Mouse (Mus musculus) lung, embryonic 16.5 days (tissue): ENCODE measurements around the gene Fads6. TPM values are rescaled to one million over a fixed set of nuclear protein-coding genes. Genes with fewer than 3 reads are reported as not detected.

ENCODE experiments used
- ATAC-seq: fragments of 200-750 bp; cut with Nextera tagmentation; 2 replicates; pipeline ENCODE4 v1.8.0; 2017; ENCODE audit warnings: low read depth, mild to moderate bottlenecking, moderate library complexity
- H3K27ac ChIP-seq: fragments of 300-500 bp; sonication (generic); 2 replicates; pipeline ENCODE4 v1.5.1; 2014; ENCODE audit warnings: mild to moderate bottlenecking, control low read depth, low read length
- H3K27me3 ChIP-seq: fragments of 300-500 bp; sonication (generic); 2 replicates; pipeline ENCODE4 v1.6.1; 2014; ENCODE audit warnings: low read depth, low read length, mixed read lengths; ENCODE audit not compliant: control insufficient read depth, insufficient read depth
- H3K36me3 ChIP-seq: fragments of 300-500 bp; sonication (generic); 2 replicates; pipeline ENCODE4 v1.6.1; 2014; ENCODE audit warnings: low read length; ENCODE audit not compliant: control insufficient read depth, insufficient read depth
- H3K4me1 ChIP-seq: fragments of 300-500 bp; sonication (generic); replicated peaks from 2 replicates; pipeline ENCODE4 v1.6.1; 2014; ENCODE audit warnings: low read length, mixed read lengths; ENCODE audit not compliant: control insufficient read depth, insufficient read depth
- H3K4me2 ChIP-seq: fragments of 300-500 bp; sonication (generic); 2 replicates; pipeline ENCODE4 v1.6.1; 2014; ENCODE audit warnings: low read depth, low read length, control low read depth
- H3K4me3 ChIP-seq: fragments of 300-500 bp; sonication (generic); 2 replicates; pipeline ENCODE4 v1.5.1; 2014; ENCODE audit warnings: mild to moderate bottlenecking, low read length, control low read depth
- H3K9ac ChIP-seq: fragments of 300-500 bp; sonication (generic); 2 replicates; pipeline ENCODE4 v1.6.1; 2014; ENCODE audit warnings: low read length, control low read depth
- H3K9me3 ChIP-seq: fragments of 300-500 bp; sonication (generic); 2 replicates; pipeline ENCODE4 v1.6.1; 2016; ENCODE audit warnings: low read length; ENCODE audit not compliant: control insufficient read depth
- WGBS: fragments of 180-500 bp; shearing (Covaris S2); extraction: QIAGEN DNeasy Blood & Tissue Kit; methylation state at CpG from one replicate; pipeline ENCODE4 v1.1.7; 2014; 5-methylcytosine and 5-hydroxymethylcytosine counted together
- polyA plus RNA-seq: library from polyadenylated mRNA; unstranded; fragments of >200 nt; fragmentation: Nextera tagmentation; extraction: Ambion mirVana; gene quantifications from 2 replicates; pipeline ENCODE4 v1.2.1, GENCODE M21; 2015

The Fads6 gene
- polyA plus RNA-seq, 1 experiment from 2014 or later: 0.30 TPM

- Histone ChIP-seq H3K4me2 (no peak overlapping the region), H3K27me3 (peaks cover 14% of the 10 kb centered on the region), H3K4me3 (no peak overlapping the region), H3K36me3 (no peaks in the 10 kb centered on the region), H3K27ac (peak overlapping the region; percentile 24), H3K9me3 (no peaks in the 10 kb centered on the region), H3K4me1 (peaks cover 16% of the 10 kb centered on the region), H3K9ac (no peak overlapping the region)
- ATAC-seq: no peak
- 41% methylated on average over 14 of the region's 14 CpGs for WGBS
Measured at GRCm38 (mm10) chr11:115292631-115293375, 4.7 kb downstream of the Fads6 start.

DNA sequence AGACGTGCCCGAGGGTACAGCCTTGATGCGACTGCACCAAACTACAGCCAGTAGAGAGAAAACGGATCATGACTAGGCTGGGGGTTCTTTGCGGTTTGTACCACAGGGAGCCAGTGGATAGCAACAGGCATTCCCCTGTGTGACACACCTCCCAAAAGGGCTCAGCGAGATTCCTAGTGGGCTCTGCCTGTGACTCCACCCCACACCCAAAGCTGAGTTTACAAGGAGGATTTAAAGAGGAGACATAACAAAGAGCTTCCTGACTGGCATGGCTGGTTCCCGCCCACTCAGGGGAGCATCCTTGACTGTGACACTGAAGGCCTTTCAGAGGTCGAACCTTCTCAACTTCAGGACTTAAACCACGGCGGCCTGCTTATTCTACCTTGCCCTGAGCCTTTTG, 6.0 kb downstream of the Fads6 start:
- Histone ChIP-seq H3K9me3 (no peaks in the 10 kb centered on the region), H3K9ac (no peak overlapping the region), H3K27me3 (peaks cover 2% of the 10 kb centered on the region; the same call in 1 of the 2 replicates), H3K36me3 (no peaks in the 10 kb centered on the region), H3K4me1 (peaks cover 13% of the 10 kb centered on the region), H3K4me2 (no peak overlapping the region), H3K4me3 (no peak overlapping the region), H3K27ac (peak overlapping the region; percentile 2; the same call in 1 of the 2 replicates)
- 66% methylated on average over 10 of the region's 10 CpGs for WGBS
- ATAC-seq: no peak

GRCm38 (mm10) chr11:115290919-115291318, 6.5 kb downstream of the Fads6 start:
- 38% methylated on average over 6 of the region's 6 CpGs for WGBS
- H3K4me2 ChIP-seq: no peak overlapping the region
- no peaks in the 10 kb centered on the region for H3K9me3 ChIP-seq
- H3K4me1 ChIP-seq: peaks cover 13% of the 10 kb centered on the region
- H3K27ac ChIP-seq: peak overlapping the region; percentile 76
- no peak overlapping the region for H3K4me3 ChIP-seq
- no peaks in the 10 kb centered on the region for H3K36me3 ChIP-seq
- H3K9ac ChIP-seq: no peak overlapping the region
- no peaks in the 10 kb centered on the region; the same call in 1 of the 2 replicates for H3K27me3 ChIP-seq
- ATAC-seq: peak; percentile 91

DNA sequence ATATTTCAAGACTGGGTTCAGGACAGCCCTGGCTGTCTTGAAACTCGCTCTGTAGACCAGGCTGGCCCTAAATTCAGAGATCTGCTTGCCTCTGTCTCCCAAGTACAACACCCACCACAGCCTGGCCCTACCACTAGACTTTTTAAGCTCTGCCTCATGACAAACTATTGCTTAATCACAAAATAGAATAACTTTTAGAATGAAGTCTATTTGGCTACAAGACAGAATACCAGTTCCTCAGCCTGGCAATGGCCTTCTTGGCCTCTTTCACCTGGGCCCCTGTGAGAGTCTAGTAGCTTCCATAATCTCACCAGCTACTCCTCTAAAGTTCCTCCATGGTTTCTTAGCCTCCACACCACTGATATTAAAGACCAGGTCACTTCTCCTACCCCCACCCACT, 7.1 kb downstream of the Fads6 start:
- Histone ChIP-seq H3K4me1 (peaks cover 13% of the 10 kb centered on the region), H3K4me2 (no peak overlapping the region), H3K27me3 (no peaks in the 10 kb centered on the region), H3K4me3 (no peak overlapping the region), H3K9ac (no peak overlapping the region), H3K36me3 (no peaks in the 10 kb centered on the region), H3K27ac (peak overlapping the region; percentile 76), H3K9me3 (no peaks in the 10 kb centered on the region)
- 84% methylated on average over 1 of the region's 1 CpGs for WGBS
- ATAC-seq: no peak

DNA sequence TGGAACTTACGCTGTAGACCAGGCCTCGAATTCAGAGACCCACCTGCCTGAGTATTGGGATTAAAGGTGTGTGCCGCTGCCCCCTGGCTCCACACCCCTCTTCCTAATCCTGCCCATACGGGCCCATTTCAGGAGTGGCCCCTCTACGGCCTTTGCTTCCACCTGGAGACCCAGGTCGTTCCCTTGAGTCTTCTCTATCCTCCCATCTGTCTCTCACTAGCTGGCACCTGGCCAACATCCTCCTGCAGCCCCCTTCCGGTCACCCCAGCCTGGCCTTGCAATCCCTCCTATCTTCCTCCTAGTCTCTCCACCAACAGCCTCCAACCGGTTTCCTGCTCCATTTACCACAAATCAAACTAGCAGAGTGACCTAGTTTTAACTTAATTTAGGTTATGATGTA, 7.6 kb downstream of the Fads6 start:
- Histone ChIP-seq H3K4me1 (peaks cover 13% of the 10 kb centered on the region), H3K27me3 (no peaks in the 10 kb centered on the region), H3K36me3 (no peaks in the 10 kb centered on the region), H3K4me3 (no peak overlapping the region), H3K9ac (no peak overlapping the region), H3K27ac (peak overlapping the region; percentile 76; the same call in 1 of the 2 replicates), H3K9me3 (no peaks in the 10 kb centered on the region), H3K4me2 (no peak overlapping the region)
- no peak for ATAC-seq
- 69% methylated on average over 8 of the region's 8 CpGs for WGBS

DNA sequence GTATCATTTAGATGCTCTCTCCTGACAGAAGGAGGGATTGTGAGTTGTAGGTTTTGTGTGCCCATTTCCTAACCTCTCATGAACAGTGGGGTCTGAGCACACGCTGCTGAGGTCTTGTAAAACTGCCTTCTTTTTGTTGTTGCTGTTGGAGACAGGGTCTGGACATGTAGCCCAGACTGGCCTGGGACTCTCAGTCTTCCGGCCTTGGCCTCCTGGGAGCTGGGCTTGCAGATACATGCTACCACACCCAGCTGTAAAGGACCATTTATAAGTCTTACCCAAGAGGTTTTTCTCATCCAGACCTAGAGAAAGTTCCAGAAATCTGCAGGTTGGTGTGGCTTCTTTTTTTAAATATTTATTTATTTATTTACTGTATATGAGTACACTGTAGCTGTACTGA, 9.2 kb downstream of the Fads6 start:
- Histone ChIP-seq H3K9me3 (no peaks in the 10 kb centered on the region), H3K4me1 (peaks cover 13% of the 10 kb centered on the region), H3K9ac (no peak overlapping the region), H3K27ac (no peak overlapping the region), H3K27me3 (no peaks in the 10 kb centered on the region), H3K36me3 (no peaks in the 10 kb centered on the region), H3K4me2 (no peak overlapping the region), H3K4me3 (no peak overlapping the region)
- ATAC-seq: no peak
- 84% methylated on average over 2 of the region's 2 CpGs for WGBS

- Histone ChIP-seq H3K9ac (no peak overlapping the region), H3K36me3 (no peaks in the 10 kb centered on the region), H3K27me3 (no peaks in the 10 kb centered on the region), H3K4me2 (no peak overlapping the region), H3K4me3 (no peak overlapping the region), H3K27ac (no peak overlapping the region), H3K4me1 (peaks cover 13% of the 10 kb centered on the region), H3K9me3 (no peaks in the 10 kb centered on the region)
- WGBS: 76% methylated on average over 5 of the region's 5 CpGs
- no peak for ATAC-seq
Measured at GRCm38 (mm10) chr11:115287386-115287785, 10.1 kb downstream of the Fads6 start.

GRCm38 (mm10) chr11:115286201-115286993, 11.1 kb downstream of the Fads6 start:
- H3K4me3 ChIP-seq: no peak overlapping the region

GRCm38 (mm10) chr11:115285282-115285681, 12.2 kb downstream of the Fads6 start:
- no peak for ATAC-seq
- Histone ChIP-seq H3K9me3 (no peaks in the 10 kb centered on the region), H3K9ac (no peak overlapping the region), H3K4me2 (no peak overlapping the region), H3K4me3 (no peak overlapping the region), H3K27me3 (no peaks in the 10 kb centered on the region), H3K27ac (no peak overlapping the region), H3K4me1 (peaks cover 1% of the 10 kb centered on the region), H3K36me3 (no peaks in the 10 kb centered on the region)
- WGBS: 47% methylated on average over 4 of the region's 4 CpGs

More at GRCm38 (mm10) chr11:115286201-115286993, 11.1 kb downstream of the Fads6 start:
- H3K27me3 ChIP-seq: no peaks in the 10 kb centered on the region
- H3K4me2 ChIP-seq: no peak overlapping the region
- H3K27ac ChIP-seq: no peak overlapping the region
- 66% methylated on average over 19 of the region's 19 CpGs for WGBS
- H3K36me3 ChIP-seq: no peaks in the 10 kb centered on the region
- no peak for ATAC-seq
- H3K4me1 ChIP-seq: peaks cover 6% of the 10 kb centered on the region
- H3K9ac ChIP-seq: no peak overlapping the region
- no peaks in the 10 kb centered on the region for H3K9me3 ChIP-seq
